Mouse (Mus musculus) yolk sac, embryonic 10.5 days (tissue): ENCODE results near the gene Strn3.
"Not testable (repeated sequence)": the region's sequence is repeated elsewhere in the genome, so short reads cannot be mapped to it uniquely, and the experiment has no call there.

ENCODE experiments used
- DNase-seq: peaks from one replicate; pipeline ENCODE4 v3.0.0-alpha.2; 2017; ENCODE audit warnings: low spot score

Strn3 gene

GRCm38 (mm10) chr12:51612361-51612760 lies 79.3 kb downstream of the Strn3 start:
- DNase-seq, result no peak

DNA sequence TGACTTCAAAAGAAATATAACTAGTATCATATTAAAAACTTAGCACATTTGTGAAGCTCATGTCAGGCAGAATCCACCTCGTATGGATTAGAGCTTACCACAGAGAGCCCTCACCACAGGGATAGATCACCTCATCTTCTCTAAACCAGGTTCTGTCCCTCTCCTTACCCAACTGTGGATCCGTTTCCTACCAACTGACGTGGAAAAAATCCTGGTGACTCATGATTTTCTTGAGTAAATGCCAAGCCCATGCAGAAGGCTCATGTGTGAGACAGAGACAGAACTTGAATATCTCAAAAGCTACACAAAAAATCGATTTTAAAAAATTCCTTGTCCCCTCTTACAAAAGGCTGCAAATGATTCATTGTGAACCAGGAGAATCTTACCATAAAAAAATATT lies 85.6 kb downstream of the Strn3 start:
- DNase-seq, result no peak

DNA sequence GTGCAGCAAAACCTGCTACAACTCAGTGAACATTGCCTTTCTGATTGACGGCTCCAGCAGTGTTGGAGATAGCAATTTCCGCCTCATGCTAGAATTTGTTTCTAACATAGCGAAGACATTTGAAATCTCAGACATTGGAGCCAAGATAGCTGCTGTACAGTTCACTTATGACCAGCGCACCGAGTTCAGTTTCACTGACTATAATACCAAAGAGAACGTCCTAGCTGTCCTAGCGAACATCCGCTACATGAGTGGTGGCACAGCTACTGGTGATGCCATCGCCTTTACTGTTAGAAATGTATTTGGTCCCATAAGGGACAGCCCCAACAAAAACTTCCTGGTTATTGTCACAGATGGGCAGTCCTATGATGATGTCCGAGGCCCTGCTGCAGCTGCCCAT lies 88.4 kb downstream of the Strn3 start:
- no peak for DNase-seq

DNA sequence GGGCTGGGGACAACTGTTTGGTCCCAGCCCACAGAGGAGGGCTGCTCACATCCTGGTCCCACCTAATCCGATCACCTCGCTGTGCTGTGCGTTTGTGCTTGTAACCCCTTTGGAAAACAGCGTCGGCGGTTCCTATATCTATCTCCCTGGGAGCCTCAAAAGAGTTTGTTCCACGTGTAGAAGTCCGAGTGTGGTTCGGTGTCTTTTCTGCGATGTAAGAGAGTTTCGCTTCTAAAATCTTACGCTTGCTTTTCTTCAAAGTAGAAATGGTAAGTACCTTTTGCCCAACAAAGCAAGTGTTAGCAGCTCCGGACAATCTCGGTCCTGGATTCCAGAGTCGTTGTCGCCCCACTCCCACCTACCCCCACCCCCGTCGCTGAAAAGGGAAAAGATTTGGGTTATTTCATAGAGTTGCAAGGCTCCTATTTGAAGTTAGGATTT lies 97.6 kb downstream of the Strn3 start:
- DNase-seq, result peak; percentile 5

DNA sequence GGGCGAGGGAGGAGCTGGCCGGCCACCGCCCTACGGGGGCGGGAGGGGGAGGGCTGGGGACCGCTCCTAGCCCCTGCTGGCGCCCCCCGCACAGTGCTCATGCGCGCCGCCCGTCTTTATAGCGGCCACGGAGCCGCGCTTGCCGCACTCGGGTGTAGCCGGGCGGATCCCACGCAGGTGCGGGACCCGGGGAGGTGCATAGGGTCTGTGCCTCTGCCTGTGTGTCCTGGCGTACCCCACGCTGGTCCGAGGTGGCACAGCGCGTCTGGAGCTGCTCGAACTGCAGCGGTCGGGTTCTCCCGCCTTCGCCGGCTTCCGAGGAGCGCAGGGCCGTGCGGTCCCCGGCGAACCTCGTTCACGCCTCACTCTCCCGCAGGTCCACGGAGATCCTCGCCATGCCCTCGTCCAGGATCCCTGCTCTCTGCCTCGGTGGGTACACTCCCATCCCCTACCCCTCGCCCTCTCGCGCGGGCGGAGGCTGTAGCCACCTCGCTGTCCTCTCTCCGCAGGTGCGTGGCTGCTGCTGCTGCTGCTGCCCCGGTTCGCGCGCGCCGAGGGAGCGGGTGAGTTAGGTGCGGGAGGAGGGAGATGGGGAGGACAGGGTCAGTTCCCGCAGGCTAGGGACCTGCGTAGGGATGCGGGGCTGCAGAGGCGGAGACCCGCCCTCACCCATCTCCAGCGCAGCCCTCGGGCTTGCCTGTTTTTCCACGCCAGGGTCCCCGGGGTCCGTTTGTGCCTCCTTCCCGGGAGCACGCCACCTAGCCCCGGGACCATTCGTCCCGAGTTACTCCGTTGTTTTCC lies 98.3 kb downstream of the Strn3 start, which contains the start of gene Coch:
TSS of gene Coch (plus strand) at position 113 of the 801 bp plus-strand sequence.
- DNase-seq, result peak; percentile 26

DNA sequence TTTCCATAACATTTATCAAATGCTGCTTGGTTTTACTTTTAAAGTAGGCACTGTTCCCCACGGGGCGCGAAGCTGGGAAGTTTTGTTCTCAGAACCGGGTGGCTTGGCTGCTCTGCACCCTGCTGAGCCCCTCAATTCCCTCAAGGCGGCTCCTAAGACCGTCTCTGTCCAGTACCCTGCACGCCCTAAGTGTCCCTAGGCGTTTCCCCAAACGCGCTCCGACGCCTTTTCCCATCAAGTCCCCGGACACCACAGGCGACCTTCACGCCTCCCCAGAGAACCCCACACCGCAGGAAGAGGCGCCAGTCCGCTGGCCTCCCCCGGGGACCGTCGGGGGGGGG lies 98.8 kb downstream of the Strn3 start:
- DNase-seq, result no peak

DNA sequence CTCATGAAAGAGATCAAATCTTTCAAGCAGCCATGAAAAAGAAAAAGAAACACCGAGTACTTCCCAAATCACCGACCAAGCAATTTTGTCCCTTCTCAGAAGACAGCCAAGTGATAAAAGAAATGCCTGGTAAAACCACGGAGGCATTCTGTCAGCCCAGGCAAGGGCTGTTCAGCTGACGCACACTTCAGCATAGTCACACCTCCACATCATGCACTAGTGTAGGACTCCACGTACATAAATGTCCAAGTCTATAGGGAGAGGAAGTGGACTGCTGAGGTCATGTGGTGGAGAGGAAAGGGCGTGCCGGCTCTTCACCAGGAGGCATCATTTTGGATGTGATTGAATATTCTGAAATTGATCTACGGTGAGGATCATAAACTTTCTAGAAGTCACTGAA lies 99.8 kb downstream of the Strn3 start:
- DNase-seq, result no peak

DNA sequence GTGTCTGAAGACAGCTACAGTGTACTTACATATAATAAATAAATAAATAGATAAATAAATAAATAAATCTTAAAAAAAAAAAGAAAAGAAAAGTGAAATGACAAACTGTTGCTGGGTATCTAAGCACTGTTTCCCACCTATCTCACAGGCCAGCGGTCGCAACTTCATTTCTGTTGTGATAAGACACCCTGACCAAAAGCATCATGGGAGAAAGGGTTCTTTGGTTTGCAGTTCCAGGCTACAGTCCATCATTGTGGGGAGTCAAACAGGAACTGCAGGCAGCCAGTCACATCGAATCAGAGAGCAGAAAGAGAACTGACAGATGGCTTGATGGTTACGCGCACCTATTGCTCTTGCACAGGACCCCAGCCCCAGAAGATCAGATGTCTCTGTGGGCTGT lies 102.4 kb downstream of the Strn3 start:
- no peak for DNase-seq

- not testable (repeated sequence) for DNase-seq
Observed at GRCm38 (mm10) chr12:51577816-51578215, 113.9 kb downstream of the Strn3 start.

- no peak for DNase-seq
Observed at GRCm38 (mm10) chr12:51572651-51573050, 119.0 kb downstream of the Strn3 start.

DNA sequence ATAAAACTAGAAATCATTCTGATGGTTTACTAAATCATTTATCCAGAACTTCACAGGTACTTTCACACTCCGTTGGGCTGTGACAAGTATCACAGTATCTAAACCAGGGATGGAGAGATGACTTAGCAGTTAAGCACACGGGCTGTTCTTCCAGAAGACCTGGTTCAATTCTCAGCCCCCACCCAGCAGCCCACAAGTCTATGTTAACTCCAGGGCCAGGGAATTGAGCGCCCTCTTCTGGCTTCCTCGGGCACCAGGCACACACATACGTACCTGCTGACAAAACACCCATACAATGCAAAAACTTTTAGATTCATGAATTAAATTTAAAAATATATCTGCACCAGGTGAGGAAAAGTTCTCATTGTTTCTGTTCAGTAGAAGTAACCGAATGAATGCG lies 121.8 kb downstream of the Strn3 start:
- DNase-seq, result no peak

DNA sequence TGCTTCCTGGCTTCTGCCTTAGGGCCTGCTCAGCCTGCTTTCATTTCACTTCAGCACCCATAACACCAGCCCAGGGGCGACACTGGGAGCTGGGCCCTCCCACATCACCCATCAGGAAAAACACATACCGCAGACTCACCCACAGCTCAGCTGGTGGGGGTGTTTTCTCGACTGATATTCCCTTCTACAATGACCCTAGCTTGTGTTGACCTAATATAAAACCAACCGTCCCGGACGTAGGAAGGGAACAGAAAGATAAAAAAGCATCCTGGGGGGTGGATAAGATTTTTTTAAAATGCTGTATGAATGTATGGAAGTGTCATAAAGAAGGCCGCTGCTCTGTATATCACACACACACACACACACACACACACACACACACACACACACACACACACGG lies 122.2 kb downstream of the Strn3 start:
- no peak for DNase-seq

- DNase-seq, result peak; percentile 9
Observed at GRCm38 (mm10) chr12:51567225-51567624, 124.5 kb downstream of the Strn3 start.

- DNase-seq, result no peak
Observed at GRCm38 (mm10) chr12:51561416-51561815, 130.3 kb downstream of the Strn3 start.
